Mouse (Mus musculus) CD4-positive naive resting alpha-beta T cell, adult 76 days (primary cell): ENCODE measurements around the gene Gabarap. TPM values are rescaled to one million over a fixed set of nuclear protein-coding genes. Genes with fewer than 3 reads are reported as not detected.

Experiments
- total RNA-seq: library from RNA; stranded (reverse); gene quantifications from one replicate; pipeline ENCODE4 v1.2.4, GENCODE M21; 2023

Gabarap gene
- 187 TPM for total RNA-seq

DNA sequence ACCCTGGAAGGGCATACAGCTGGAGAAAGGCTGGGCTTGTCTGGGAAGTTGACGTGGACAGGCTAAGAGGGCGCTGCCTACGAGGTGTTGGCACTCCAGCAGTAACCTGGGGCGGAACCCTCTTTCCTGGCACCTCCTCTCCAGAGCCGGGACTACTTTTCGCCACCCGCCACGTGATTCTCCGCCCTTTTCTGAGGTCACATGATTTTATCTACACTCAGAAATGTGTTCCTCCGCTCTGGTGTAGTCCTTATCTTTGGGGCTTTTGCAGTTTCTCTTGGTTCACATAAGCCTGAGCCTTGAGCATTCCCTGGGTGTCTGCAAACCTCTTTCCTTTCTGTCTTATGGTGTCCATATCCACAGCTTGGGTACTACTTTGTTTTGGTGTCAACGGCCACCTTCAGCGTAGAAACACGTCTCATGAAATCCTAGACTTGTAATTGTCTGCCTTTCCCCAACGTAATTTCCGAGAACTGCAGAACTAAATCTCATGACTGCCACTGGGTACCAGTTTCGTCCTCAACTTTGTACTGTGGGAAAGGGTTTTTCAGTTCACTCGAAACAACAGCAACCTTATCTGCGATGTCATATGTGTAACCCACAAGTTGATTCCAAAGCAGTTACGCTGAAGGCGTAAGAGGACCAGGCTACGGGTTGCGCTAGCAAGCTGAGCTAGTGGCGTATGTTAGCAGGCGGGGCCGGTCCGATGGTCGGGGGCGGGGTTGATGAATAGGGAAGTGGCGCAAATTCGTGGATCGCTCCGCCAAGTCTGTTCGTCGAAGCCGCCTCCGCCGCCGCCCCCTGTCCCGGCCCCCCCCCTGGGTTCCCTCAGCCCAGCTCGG lies at the start of gene Gabarap:
Gabarap (plus strand) TSS at position 294 of the 842 bp plus-strand sequence.

DNA sequence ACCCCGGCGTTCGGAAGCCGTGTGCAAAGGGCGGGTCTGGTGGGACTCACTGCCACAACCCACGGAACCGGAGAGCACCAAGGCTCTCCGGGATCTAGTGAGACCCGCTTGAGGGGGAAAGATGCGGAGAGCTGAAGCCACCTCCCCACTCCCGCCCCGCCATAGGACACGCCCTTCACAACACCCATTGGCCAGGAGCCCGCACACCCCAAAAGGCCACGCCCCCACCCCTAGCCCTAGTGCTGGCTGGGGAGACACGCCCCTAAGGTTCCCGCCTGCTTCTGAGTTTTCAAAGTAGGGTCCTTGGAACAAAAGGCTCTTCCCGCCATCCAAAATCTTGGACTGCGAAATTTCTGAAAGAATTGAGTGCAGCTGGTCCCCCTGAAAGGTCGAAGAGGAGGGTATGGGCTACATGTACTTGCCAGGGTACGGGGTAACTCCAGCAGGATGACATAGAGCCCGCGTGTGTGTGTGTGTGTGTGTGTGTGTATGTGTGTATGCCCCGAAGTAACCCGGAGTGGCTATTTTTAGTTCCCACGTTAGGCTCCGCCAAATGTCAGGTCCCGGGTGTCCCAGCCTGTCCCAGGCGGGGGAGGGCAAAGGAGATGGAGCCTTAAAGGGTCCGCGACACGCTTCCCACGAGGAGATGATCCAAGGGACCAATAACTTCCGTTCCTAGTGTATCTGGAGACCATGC lies 42.7 kb upstream of the Gabarap start, which contains the start of gene Slc2a4:
Slc2a4 (minus strand) TSS at position 123 of the 697 bp plus-strand sequence.

DNA sequence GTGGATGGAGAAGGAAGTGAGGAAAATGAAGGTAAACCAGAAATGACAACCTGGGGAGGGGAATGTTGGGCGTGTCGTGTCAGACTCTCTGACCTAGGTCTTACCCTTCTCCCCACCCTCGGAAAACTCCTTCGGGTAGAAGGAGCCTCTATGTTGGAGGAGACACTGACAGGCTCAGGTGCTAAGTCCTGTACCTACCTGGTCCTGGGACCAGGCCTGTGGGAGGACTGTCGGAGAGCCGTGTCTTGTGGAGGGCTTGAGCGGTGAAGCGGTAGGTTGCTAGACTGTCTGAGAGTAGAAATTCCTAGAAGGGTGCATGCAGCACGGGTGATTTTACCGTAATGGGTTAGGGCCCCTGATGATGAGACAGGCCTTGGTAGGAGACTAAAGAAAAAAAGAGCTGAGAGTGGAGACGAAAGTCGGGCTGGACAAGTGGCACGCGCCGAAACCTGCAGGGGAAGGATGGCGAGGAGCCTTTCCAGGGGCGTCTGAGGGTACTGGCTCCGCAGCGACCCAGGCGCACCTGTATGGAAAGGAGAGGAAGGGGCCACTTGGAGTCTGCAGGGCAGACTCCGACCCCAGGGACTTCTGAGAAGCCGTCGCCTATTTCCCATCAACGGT lies 26.2 kb upstream of the Gabarap start, which contains the start of gene Cldn7:
Cldn7 (plus strand) TSS at position 130 of the 621 bp plus-strand sequence.

DNA sequence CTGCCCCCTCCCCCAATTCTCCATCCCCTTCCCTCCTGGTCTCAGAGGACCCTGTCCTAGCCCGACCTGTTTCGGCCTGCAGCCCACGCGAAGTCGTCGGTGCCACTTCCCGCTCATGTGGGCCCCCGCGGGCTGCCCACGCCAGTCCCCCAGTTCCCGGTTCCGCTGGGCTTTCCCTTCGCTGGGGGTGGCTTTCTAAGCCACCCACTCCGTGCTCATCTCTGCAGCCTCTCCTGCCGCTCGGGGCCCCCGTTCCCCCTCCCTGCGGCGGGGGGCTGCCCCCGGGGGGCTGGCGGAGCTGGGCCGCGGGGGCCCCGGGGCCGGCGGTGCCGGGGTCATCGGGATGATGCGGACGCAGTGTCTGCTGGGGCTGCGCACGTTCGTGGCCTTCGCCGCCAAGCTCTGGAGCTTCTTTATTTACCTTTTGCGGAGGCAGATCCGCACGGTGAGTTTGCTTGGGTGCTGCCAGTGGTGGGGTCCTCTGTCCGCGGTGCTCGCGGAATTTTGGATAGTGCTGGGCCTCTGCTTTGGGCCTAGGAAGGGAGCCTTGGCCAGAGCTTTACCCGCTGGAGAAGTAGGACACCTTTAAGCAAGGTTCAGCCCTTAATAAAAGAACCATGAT lies 9.7 kb upstream of the Gabarap start, which contains the start of gene Ctdnep1:
Ctdnep1 (plus strand) TSS at position 16 of the 622 bp plus-strand sequence.

DNA sequence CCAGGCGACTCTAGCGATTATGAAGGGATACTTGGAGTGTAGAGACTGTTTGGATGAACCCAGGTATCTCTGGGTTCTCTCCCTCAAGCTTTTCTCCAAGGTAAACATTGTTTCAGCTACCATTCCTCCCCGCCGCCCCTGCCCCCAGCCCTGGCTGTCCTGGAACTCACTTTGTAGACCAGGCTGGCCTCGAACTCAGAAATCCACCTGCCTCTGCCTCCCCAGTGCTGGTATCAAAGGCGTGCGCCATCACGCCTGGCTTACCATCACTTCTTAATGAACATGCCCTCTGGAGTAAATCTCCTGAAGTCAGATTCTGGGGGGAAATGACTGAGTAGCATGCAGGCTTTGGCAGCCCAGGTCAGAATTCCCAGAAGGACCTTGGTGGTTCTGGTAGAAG lies 8.7 kb upstream of the Gabarap start, which contains the start of gene Elp5:
Elp5 (minus strand) TSS at position 293 of the 400 bp plus-strand sequence.

DNA sequence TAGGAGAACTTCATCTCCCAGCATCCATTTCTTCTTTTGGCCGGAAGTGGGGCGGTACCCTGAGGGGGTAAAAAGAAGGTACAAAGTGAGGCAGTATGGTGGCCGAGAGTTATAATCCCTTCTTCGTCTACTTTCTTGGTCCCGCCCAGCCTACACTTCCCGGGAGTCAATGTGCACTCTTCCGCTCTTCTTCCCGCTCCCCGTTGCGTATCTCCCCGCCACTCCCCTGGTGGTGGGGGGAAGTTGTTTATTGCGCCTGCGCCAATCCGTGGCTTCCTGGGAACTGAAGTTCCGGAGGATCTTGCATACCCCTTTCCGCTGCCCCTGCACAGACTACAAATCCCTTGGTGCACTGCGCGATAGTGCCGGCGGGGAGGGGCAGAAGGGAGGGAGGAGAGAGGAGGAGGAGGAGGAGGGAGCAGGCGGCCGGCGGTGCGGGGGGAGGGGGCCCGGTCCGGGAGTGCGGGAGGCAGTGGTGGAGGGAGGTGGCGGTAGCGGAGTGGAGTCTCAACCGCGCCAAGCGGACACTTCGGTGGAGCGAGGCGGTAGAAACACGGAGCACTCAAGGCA lies 4.5 kb downstream of the Gabarap start, which contains the start of gene Phf23:
Phf23 (plus strand) TSS at position 387 of the 570 bp plus-strand sequence.

DNA sequence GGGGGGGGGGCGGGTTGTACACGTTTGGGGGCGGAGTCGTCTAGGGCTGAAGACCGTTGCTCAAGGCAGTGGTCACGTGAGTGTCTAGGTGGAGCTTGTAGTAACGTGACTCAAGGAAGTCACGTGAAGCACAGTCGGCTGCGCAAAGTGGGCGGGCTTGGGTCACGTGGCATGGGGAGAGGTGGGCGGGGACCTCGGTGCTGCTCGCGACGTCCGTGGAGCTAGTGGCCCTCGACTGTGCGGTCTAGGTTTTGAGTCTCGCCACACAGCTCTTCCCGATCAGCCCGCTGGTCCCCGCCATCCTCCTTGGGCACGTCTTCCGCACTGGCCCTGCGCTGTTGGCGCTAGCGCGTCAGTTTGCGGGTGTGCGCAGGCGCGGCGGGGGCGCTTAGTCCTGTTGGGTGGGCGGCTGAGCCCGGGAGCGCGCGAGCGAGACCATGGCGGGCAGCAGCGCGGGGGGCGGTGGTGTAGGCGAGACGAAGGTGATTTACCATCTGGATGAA lies 9.5 kb downstream of the Gabarap start, which contains the start of gene Dvl2:
Dvl2 (plus strand) TSS at position 200 of the 503 bp plus-strand sequence.

DNA sequence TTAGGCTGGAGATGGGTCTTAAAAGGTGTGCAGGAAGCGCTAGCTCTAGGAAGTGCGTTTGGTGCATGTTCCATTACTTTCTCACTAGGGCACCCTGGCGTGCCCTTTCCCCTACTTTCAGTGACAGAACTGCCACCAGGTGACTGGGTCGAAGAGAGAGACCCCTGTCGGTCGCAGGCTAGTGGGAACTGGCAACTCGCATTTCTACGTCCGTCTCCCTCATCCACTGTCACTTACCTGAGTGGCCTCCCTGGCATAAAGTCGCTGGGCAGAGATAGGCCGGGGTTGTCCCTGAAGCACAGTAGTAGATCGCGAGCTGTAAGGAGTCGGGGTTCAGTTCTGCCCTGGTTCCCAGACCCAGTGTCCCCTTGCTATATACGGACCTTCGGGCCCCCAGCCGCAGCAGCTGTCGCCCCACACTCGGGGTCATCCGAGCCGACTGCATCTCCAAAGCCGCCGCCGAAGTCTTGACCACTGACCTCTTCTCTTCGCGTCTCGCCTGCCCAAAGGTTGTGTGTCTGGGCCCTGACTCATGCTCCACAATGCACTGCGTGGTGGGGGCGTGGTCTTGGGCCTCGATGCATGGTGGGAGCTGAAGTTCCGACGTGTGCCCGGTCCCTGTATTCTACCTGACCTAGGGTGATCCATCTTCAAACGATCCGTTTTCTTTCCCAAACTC lies 24.1 kb downstream of the Gabarap start, which contains the start of gene Acadvl:
Acadvl (minus strand) TSS at position 532 of the 679 bp plus-strand sequence.

DNA sequence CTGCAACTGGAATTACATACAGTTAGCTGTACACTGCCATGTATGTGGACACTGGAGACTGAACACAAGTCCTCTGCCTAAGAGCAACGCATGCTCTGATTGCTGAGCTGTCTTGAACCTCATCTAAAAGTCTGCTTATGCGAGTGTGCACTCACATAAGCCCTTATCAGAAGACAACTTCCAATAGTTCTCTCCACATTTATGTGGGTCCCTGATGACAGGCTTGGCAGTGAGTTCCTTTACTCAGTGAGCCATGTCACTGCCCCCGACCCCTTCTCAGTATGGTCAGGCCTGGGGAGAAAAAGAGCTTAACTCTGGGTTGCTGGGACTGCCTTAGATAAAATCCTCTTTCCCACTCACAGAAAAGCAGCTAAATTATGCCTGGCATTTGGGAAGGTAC lies 25.7 kb downstream of the Gabarap start, which contains the start of gene Dlg4:
Dlg4 (plus strand) TSS at position 274 of the 400 bp plus-strand sequence.

Other genes with a start within 250 kb of the Gabarap start
- gene Polr2a, start 232.5 kb upstream of the Gabarap start, total RNA-seq = 169 TPM
- not detected for gene Slc35g3, start 229.2 kb upstream of the Gabarap start, total RNA-seq
- gene Zbtb4, start 225.2 kb upstream of the Gabarap start, total RNA-seq = 52.5 TPM
- gene Chrnb1, start 195.2 kb upstream of the Gabarap start, total RNA-seq = 1.9 TPM
- not detected for gene Fgf11, start 189.3 kb upstream of the Gabarap start, total RNA-seq
- gene Tmem102, start 185.5 kb upstream of the Gabarap start, total RNA-seq = not detected
- gene Gm39566, start 175.8 kb upstream of the Gabarap start, total RNA-seq = not detected
- not detected for gene Spem2, start 172.7 kb upstream of the Gabarap start, total RNA-seq
- not detected for gene Spem1, start 169.0 kb upstream of the Gabarap start, total RNA-seq
- gene Nlgn2, start 153.4 kb upstream of the Gabarap start, total RNA-seq = 2.8 TPM
- gene Tmem256, start 152.6 kb upstream of the Gabarap start, total RNA-seq = 14.5 TPM
- 10.6 TPM for gene Plscr3, start 144.8 kb upstream of the Gabarap start, total RNA-seq
- not detected for gene Tnk1, start 132.4 kb upstream of the Gabarap start, total RNA-seq
- not detected for gene Tmem95, start 113.1 kb upstream of the Gabarap start, total RNA-seq
- gene Kctd11, start 109.7 kb upstream of the Gabarap start, total RNA-seq = 1.00 TPM
- 384 TPM for gene Acap1, start 95.6 kb upstream of the Gabarap start, total RNA-seq
- gene 2810408A11Rik, start 90.2 kb upstream of the Gabarap start, total RNA-seq = 1.1 TPM
- gene Neurl4, start 90.1 kb upstream of the Gabarap start, total RNA-seq = 46.9 TPM
- 146 TPM for gene Gps2, start 77.3 kb upstream of the Gabarap start, total RNA-seq
- gene Eif5a, start 69.2 kb upstream of the Gabarap start, total RNA-seq = 275 TPM
- not detected for gene Ybx2, start 55.3 kb upstream of the Gabarap start, total RNA-seq
- 0.62 TPM for gene Slc2a4, start 43.0 kb upstream of the Gabarap start, total RNA-seq
- gene Cldn7, start 26.4 kb upstream of the Gabarap start, total RNA-seq = not detected
- gene Ctdnep1, start 10.0 kb upstream of the Gabarap start, total RNA-seq = 69.6 TPM
- 35.0 TPM for gene Elp5, start 8.6 kb upstream of the Gabarap start, total RNA-seq
- gene Phf23, start 4.6 kb downstream of the Gabarap start, total RNA-seq = 50.0 TPM
- gene Dvl2, start 9.5 kb downstream of the Gabarap start, total RNA-seq = 26.9 TPM
- 57.5 TPM for gene Acadvl, start 24.3 kb downstream of the Gabarap start, total RNA-seq
- 38.6 TPM for gene Dlg4, start 25.8 kb downstream of the Gabarap start, total RNA-seq
- not detected for gene Asgr1, start 62.9 kb downstream of the Gabarap start, total RNA-seq
- not detected for gene Asgr2, start 101.5 kb downstream of the Gabarap start, total RNA-seq
- gene Mgl2, start 139.2 kb downstream of the Gabarap start, total RNA-seq = not detected
- gene Clec10a, start 165.1 kb downstream of the Gabarap start, total RNA-seq = 1.5 TPM
- gene Slc16a11, start 221.6 kb downstream of the Gabarap start, total RNA-seq = not detected
- gene Slc16a13, start 229.9 kb downstream of the Gabarap start, total RNA-seq = 1.8 TPM
- gene Bcl6b, start 238.7 kb downstream of the Gabarap start, total RNA-seq = 0.21 TPM
- 70.8 TPM for gene 0610010K14Rik, start 246.8 kb downstream of the Gabarap start, total RNA-seq
- gene Gm21988, start 248.7 kb downstream of the Gabarap start, total RNA-seq = 2.5 TPM
- gene Rnasek, start 248.7 kb downstream of the Gabarap start, total RNA-seq = 62.8 TPM